ENCODE assay signal across 27 mouse cellular contexts in genomic region chr7:99064795-99065194, GRCm38 (mm10).
"Had no signal": no experiment of that assay in that cellular context is flagged by ENCODE, and none has a peak within 500 bp of the region (broad histone marks: within the 10 kb centered on the region; RNA-seq: fewer than 3 reads in every experiment).

No protein-coding gene starts in this region.

- H3K9ac ChIP-seq: embryonic facial prominence, embryonic 12.5 days; embryonic facial prominence, embryonic 13.5 days; embryonic facial prominence, embryonic 15.5 days; forebrain, embryonic 12.5 days; forebrain, embryonic 15.5 days; forebrain, postnatal 0 days had no signal

- H3K4me2 ChIP-seq: embryonic facial prominence, embryonic 15.5 days; forebrain, embryonic 12.5 days; forebrain, embryonic 13.5 days; forebrain, embryonic 15.5 days had no signal

- H3K9me3 ChIP-seq: embryonic facial prominence, embryonic 10.5 days; embryonic facial prominence, embryonic 12.5 days; embryonic facial prominence, embryonic 13.5 days; embryonic facial prominence, embryonic 15.5 days; forebrain, embryonic 10.5 days; forebrain, embryonic 12.5 days; forebrain, embryonic 13.5 days; forebrain, embryonic 15.5 days had no signal

- H3K4me1 ChIP-seq: forebrain, embryonic 15.5 days had no signal

- H3K36me3 ChIP-seq: embryonic facial prominence, embryonic 10.5 days; embryonic facial prominence, embryonic 12.5 days; embryonic facial prominence, embryonic 13.5 days; embryonic facial prominence, embryonic 15.5 days; forebrain, embryonic 10.5 days; forebrain, embryonic 12.5 days; forebrain, embryonic 15.5 days had no signal

- H3K27me3 ChIP-seq: embryonic facial prominence, embryonic 12.5 days; embryonic facial prominence, embryonic 13.5 days; embryonic facial prominence, embryonic 15.5 days; forebrain, embryonic 13.5 days; forebrain, embryonic 15.5 days had no signal

- H3K4me3 ChIP-seq: embryonic facial prominence, embryonic 10.5 days; embryonic facial prominence, embryonic 12.5 days; embryonic facial prominence, embryonic 13.5 days; embryonic facial prominence, embryonic 15.5 days; erythroblast, embryonic 14.5 days; forebrain, embryonic 10.5 days; forebrain, embryonic 12.5 days; forebrain, embryonic 13.5 days; forebrain, embryonic 15.5 days; gastrocnemius, adult 2 months had no signal

- DNase-seq: cerebellum, adult 2 months; cerebellum, adult 8-10 months; cerebellum, adult 9-10 months; cerebellum, adult 9-11 months; cerebellum, postnatal 10 days; cerebellum, postnatal 14 days; cerebellum, postnatal 25 days; cerebellum, postnatal 36 days; forebrain, postnatal 0 days; gastrocnemius, adult 2 months; gastrocnemius, postnatal 10 days; gastrocnemius, postnatal 14 days; gastrocnemius, postnatal 25 days; gastrocnemius, postnatal 36 days; heart, adult 11 months; heart, adult 18-20 months had no signal

- H3K27ac ChIP-seq: embryonic facial prominence, embryonic 10.5 days; embryonic facial prominence, embryonic 12.5 days; embryonic facial prominence, embryonic 13.5 days; embryonic facial prominence, embryonic 15.5 days; forebrain, embryonic 12.5 days; forebrain, embryonic 13.5 days; forebrain, embryonic 15.5 days; gastrocnemius, adult 2 months had no signal

- ATAC-seq: forebrain, embryonic 13.5 days; forebrain, embryonic 14.5 days; forebrain, embryonic 15.5 days; forebrain, embryonic 16.5 days; forebrain, postnatal 0 days had no signal
